Mouse (Mus musculus) large intestine, adult 2 months (tissue): Measurements from ENCODE around the gene Cabp4. TPM values are rescaled to one million over a fixed set of nuclear protein-coding genes. Genes with fewer than 3 reads are reported as not detected.
"Not testable (repeated sequence)": the region's sequence is repeated elsewhere in the genome, so short reads cannot be mapped to it uniquely, and the experiment has no call there.

ENCODE experiments used
- DNase-seq: peaks from one replicate; pipeline ENCODE4 v3.0.0-alpha.2; 2012; ENCODE audit warnings: low read depth, low spot score
- WGBS: fragments of 180-500 bp; shearing (Covaris S2); methylation state at CpG from one replicate; pipeline ENCODE4 v1.1.7; 2018; 5-methylcytosine and 5-hydroxymethylcytosine counted together
- polyA plus RNA-seq: library from polyadenylated mRNA; depleted of rRNA; stranded (reverse); fragments of >200 nt; gene quantifications from 2 replicates; pipeline ENCODE4 v1.2.3, GENCODE M21; 2012

Gene Cabp4
- polyA plus RNA-seq, 1 experiment, result 0.45 TPM

- DNase-seq, result no peak
- WGBS, result 36% methylated on average over 11 of the region's 11 CpGs
These were observed 5.5 kb upstream of the Cabp4 start for GRCm38 (mm10) chr19:4149283-4149682.

DNA sequence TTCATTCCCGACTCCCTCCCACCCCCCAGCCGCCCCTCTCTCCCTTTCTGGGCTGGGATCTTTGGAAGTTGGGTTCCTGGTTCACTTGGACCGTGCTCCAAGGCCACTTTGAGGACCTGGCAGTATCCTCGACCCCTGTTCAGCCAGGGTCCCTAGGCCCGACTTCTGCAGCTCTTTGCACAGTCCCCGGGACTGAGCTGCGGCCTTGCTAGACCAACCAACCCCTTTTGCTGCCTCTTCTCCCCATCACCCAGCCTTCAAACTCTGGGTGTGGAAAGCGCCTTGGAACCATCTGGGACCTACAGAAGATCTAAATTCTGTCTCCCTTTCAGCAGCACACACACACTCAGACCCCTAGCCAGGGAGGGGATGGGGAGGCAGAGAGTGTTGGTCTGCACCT is 5.0 kb upstream of the Cabp4 start:
- no peak for DNase-seq
- 0% methylated on average over 8 of the region's 8 CpGs for WGBS

GRCm38 (mm10) chr19:4148491-4148806 is 4.6 kb upstream of the Cabp4 start, which contains the start of gene Coro1b:
Gene Coro1b, plus strand, starts transcription at chr19:4148619.
- under 1% methylated on average over 33 of the region's 33 CpGs for WGBS
- peak; percentile 72 for DNase-seq

DNA sequence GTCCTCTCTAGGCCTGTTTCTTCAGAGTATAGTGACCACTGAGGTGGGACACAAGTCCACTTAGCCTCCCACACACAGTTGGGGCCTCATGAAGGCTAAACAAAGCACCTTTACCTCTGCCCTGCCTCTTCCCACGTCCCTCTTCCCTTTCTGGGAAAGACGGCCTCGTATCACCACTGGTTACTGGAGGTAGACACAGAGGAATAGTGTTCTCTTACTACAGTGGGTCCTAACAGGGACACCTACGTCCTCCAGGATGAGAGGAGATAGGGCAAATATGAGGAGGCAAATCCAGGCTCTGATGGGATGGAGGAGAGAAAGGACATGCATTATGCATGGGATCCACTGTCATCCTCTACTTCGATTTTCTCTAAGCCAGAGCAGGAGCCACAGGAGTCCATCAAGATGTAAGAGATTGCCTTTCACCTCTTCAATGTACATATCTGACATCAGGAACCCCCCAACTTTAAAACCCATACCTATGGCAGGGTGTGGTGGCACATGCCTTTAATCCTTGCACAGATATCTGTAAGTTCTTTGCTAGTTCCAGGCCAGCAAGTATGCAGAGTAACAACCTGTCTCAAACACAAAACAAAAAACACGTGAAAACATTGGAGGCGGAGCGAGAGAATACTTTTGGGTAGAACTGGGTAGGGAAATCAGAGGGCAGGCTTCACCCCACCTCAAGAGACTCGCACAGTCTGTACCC is 4.1 kb upstream of the Cabp4 start:
- no peak for DNase-seq
- WGBS, result 44% methylated on average over 9 of the region's 9 CpGs

GRCm38 (mm10) chr19:4147022-4147405 is 3.2 kb upstream of the Cabp4 start:
- WGBS, result 71% methylated on average over 3 of the region's 3 CpGs

DNA sequence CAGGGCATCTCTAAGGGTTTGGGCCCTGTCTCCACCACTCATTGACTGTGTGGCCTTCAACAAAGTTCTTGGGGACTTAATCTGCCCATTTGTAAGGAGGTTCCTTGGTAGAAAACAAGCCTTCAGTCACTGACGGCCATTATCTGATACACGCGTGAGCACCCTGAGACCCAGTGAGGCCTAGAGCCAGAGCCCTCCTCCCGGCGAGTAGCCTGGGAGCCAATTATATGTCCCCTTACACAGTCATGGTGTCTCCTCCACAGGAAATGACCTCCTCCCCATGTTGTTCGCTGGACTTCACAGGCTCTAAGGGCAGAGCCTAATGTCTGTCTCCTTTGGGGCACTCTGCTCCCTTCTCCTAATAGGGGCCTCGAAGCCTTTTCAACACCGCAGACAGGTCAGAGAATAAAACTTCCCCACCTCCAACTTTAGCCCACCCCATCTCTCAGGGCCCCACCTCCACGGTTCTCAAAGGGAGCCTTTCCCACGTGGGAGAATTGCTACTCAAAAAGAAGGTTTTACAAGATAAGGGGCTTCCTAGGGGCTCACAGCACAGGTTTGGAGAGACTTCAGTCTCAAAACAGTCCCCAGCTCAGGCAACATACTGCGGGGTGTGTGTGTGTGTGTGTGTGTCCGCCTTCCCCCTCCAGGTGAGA is 2.7 kb upstream of the Cabp4 start:
- no peak for DNase-seq
- WGBS, result 81% methylated on average over 12 of the region's 12 CpGs

More at GRCm38 (mm10) chr19:4147022-4147405, 3.2 kb upstream of the Cabp4 start:
- no peak for DNase-seq

GRCm38 (mm10) chr19:4145936-4146335 is 2.1 kb upstream of the Cabp4 start:
- WGBS, result 94% methylated on average over 5 of the region's 5 CpGs
- DNase-seq, result no peak

DNA sequence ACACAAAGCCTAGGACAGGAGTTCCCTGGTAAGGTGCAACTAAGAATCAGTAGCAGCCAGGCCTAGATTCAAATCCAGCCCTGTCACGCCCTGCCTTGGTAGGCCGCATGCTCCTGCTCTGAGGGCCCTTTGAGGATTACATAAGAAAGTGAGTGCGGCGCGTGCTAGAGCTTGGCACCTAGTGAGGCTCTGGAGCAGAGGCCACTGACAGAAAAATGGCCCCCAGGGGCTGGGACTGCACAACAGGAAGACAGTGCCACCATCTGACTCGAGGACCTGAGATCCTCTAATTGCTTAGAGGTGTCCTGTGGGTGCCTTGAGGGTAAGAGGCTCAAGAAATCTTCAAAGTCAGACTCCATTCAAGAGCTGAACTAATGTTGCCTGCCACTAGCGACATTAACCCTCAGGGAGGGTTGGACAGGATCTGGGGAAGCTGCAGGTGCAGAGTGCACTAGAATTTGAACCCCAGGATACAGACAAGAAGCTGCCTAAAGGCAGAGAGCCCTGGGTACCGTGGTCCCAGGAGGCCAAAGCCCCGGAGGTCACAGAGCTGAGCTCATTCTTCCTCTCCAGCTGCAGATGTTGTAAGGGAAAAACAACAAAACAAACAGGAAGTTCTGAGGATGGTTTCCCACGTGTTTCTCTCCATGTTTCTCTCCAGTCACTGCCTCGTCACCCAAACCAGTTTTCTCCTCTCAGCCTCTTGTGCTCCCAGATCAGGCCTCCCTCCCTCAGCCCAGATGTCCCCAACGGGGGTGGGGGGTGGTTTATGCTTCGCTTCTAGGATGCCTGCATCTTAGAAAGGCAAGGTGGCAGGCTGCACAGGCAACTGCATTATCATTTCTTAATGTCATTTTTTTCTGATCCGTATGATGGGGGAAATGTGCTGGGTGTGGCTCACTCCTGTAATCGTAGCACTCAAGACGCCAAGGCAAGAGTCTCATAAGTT is 991 bp upstream of the Cabp4 start:
- WGBS, result 71% methylated on average over 16 of the region's 16 CpGs
- no peak for DNase-seq

- DNase-seq, result no peak
- WGBS, result 85% methylated on average over 18 of the region's 18 CpGs
These were observed 1.2 kb downstream of the Cabp4 start for GRCm38 (mm10) chr19:4142416-4143173.

DNA sequence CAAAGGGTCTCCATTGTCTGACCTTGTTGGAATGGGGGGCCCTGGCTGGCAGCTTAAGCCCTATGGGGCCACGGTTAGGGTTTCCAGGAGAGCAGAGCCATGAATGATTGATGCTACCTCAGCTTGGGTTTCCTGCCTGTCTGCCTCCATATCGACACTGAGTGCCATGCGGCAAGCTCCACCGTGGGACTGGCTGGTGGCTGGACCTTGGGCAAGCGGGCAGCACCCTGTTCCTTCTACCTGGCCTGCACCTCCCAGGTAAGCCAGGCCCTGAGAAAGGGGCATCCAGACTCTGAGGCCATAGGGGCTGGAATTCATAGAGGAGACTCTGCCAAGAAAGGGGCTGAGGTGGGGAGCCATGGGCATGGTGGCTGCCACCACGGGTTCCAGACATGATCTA is 3.7 kb downstream of the Cabp4 start:
- WGBS, result 84% methylated on average over 6 of the region's 6 CpGs

GRCm38 (mm10) chr19:4139446-4139845 is 4.4 kb downstream of the Cabp4 start, which contains the start of gene Gpr152:
Gene Gpr152, plus strand, starts transcription at chr19:4139787.
- WGBS, result 95% methylated on average over 2 of the region's 2 CpGs
- DNase-seq, result no peak

More for the DNA sequence above, 3.7 kb downstream of the Cabp4 start:
- DNase-seq, result no peak

- DNase-seq, result no peak
- WGBS, result 49% methylated on average over 5 of the region's 5 CpGs
These were observed 5.9 kb downstream of the Cabp4 start for GRCm38 (mm10) chr19:4137913-4138312.

GRCm38 (mm10) chr19:4136463-4136862 is 7.4 kb downstream of the Cabp4 start:
- 83% methylated on average over 5 of the region's 5 CpGs for WGBS
- no peak for DNase-seq

GRCm38 (mm10) chr19:4135963-4136345 is 7.9 kb downstream of the Cabp4 start:
- WGBS, result 17% methylated on average over 8 of the region's 8 CpGs

DNA sequence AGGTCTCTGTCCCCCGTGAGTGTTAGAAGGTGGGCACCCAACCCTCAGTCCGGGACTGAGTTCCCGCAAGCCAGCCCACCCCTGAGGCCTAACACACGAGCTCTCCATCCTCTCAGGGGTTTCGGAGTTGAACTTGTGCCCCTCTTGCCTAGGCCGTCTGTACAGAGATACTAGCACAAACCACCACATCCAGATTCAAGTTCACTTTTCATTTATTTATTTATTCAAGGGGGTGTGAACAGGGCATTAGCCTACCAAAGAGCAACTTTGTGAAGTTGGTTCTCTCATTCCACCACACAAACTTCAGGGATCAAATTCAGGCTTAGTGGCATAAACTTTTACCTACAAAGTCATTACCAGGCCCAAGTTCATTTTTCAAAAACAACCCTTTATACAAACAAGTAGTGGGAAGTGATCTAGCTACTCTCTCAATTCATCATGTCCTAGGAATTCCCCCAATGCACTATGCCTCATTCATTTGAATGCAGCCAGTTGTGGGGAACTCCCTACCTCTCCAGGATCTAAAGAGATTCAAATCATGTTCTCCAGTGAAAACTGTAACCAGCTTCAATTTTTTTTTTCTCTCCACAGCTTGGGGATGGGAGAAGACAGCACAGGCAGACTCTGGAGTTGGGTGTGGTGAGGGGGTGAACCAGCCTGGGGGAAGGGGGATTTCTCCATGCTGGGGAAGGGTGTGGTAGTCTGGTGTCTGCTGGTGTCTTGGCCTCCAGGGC is 8.4 kb downstream of the Cabp4 start:
- 83% methylated on average over 6 of the region's 6 CpGs for WGBS
- not testable (repeated sequence) for DNase-seq

More at GRCm38 (mm10) chr19:4135963-4136345, 7.9 kb downstream of the Cabp4 start:
- DNase-seq, result not testable (repeated sequence)

DNA sequence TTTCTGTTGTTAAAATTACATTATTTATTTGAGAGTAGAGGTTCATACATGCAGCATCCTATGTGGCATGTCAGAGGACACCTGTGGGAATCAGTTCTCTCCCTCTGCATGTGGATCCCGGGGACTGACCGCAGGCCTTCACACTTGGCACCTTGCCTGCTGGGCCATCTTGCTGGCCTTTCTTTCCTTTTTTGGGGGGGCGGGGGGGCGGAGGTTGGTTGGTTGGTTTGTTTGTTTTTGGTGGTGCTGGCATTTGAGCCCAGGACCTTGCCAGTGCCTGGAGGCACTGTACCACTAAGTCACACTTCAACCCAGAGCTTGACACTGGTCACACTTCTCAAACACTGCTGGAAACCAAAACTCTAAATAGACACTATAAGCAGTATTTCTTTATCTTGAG is 9.5 kb downstream of the Cabp4 start:
- no peak for DNase-seq
- WGBS, result 85% methylated on average over 4 of the region's 4 CpGs

DNA sequence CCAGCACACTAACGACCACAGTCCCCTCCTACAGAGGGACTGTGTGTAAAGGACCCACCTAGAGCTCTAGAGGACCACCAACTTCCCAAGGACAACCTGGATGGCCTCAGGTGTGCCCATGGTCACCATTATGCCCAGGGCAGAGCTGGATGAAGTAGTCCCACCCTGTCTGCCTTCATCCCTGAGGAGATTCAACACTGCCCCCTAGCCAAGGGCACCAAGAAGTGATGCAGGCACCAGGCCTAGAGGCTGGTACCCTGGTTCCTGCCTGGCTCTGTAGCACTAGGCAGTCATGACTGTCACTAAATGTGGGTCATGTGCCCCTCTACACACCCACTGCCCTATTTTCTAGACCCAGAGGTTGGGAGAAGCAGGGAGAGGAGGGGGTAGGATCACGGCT is 12.1 kb downstream of the Cabp4 start:
- WGBS, result 86% methylated on average over 2 of the region's 2 CpGs
- no peak for DNase-seq

DNA sequence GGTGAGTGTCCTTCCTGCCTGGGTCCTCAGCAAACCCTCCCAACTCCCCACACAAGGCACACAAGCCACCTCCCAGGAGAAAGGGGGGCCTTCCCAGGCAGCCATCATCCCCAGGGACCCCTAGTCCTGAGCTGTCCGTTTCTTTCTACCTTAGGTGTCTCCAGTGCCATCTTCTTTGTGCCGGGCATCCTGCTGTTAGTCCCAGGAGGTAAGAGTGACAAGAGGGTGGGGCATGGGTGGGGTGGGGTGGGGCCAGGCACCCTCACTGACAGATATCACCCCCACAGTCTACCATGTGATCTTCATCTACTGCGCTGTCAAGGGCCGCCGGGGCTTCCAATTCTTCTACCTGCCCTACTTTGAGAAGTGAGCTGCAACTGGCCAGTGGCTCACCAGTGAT is 12.8 kb downstream of the Cabp4 start:
- 83% methylated on average over 5 of the region's 5 CpGs for WGBS

GRCm38 (mm10) chr19:4130106-4130505 is 13.7 kb downstream of the Cabp4 start:
- WGBS, result 81% methylated on average over 4 of the region's 4 CpGs
- DNase-seq, result no peak

More for the DNA sequence above, 12.8 kb downstream of the Cabp4 start:
- DNase-seq, result no peak
